Mouse (Mus musculus) forebrain, embryonic 16.5 days (tissue): Measurements from ENCODE around the gene Cbx4. TPM values are rescaled to one million over a fixed set of nuclear protein-coding genes. Genes with fewer than 3 reads are reported as not detected.
A peak's percentile ranks its signal among the peaks of the same experiment; 100 is the strongest.

ENCODE experiments used
- ATAC-seq: fragments of 200-750 bp; cut with Nextera tagmentation; 2 replicates; pipeline ENCODE4 v1.8.0; 2017; ENCODE audit warnings: mild to moderate bottlenecking, moderate library complexity
- H3K27ac ChIP-seq: fragments of 300-500 bp; sonication (generic); 2 replicates; pipeline ENCODE4 v1.5.1; 2014; ENCODE audit warnings: low read length, control low read depth
- H3K27me3 ChIP-seq: fragments of 300-500 bp; sonication (generic); replicated peaks from 2 replicates; pipeline ENCODE4 v1.6.1; 2014; ENCODE audit warnings: low read length; ENCODE audit not compliant: control insufficient read depth, insufficient read depth
- H3K36me3 ChIP-seq: fragments of 300-500 bp; sonication (generic); 2 replicates; pipeline ENCODE4 v1.6.1; 2014; ENCODE audit not compliant: control insufficient read depth, insufficient read depth
- H3K4me1 ChIP-seq: fragments of 300-500 bp; sonication (generic); replicated peaks from 2 replicates; pipeline ENCODE4 v1.6.1; 2014; ENCODE audit warnings: low read length; ENCODE audit not compliant: control insufficient read depth, insufficient read depth
- H3K4me2 ChIP-seq: fragments of 300-500 bp; sonication (generic); 2 replicates; pipeline ENCODE4 v1.6.1; 2014; ENCODE audit warnings: mild to moderate bottlenecking, low read length, control low read depth
- H3K4me3 ChIP-seq: fragments of 300-500 bp; sonication (generic); replicated peaks from 2 replicates; pipeline ENCODE4 v1.5.1; 2014; ENCODE audit warnings: mild to moderate bottlenecking, low read length, control low read depth
- H3K9ac ChIP-seq: fragments of 300-500 bp; sonication (generic); replicated peaks from 2 replicates; pipeline ENCODE4 v1.6.1; 2014; ENCODE audit warnings: low read depth, low read length, control low read depth
- H3K9me3 ChIP-seq: fragments of 300-500 bp; sonication (generic); 2 replicates; pipeline ENCODE4 v1.6.1; 2016; ENCODE audit warnings: low read length; ENCODE audit not compliant: control insufficient read depth
- WGBS: fragments of 180-500 bp; shearing (Covaris S2); extraction: QIAGEN DNeasy Blood & Tissue Kit; methylation state at CpG from one replicate; pipeline ENCODE4 v1.1.7; 2014; 5-methylcytosine and 5-hydroxymethylcytosine counted together
- polyA plus RNA-seq: library from polyadenylated mRNA; unstranded; fragments of >200 nt; fragmentation: Nextera tagmentation; extraction: Ambion mirVana; gene quantifications from 2 replicates; pipeline ENCODE4 v1.2.1, GENCODE M21; 2015

Cbx4 gene
- polyA plus RNA-seq, 1 experiment from 2014 or later, result 18.5 TPM

DNA sequence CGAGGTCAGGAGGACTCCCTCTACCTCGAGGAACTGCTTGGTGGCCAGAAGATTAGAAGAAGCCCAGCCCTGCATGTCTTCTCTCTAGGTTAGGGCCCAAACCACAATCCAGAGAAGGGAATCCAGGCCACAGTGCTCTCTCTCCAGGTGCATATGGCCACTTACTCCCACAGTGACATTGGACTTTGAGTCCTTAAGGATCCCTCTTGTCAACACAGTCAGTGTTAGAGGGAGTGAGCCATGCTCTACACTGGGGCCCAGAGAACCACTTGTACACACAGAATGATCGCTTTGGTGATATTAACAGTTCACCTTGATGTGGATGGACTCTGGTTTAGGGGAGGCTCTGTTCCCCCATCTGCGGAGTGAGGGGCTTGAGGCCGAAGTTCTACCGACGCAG, 13.8 kb downstream of the Cbx4 start:
- H3K27me3 ChIP-seq, result no peaks in the 10 kb centered on the region
- ATAC-seq, result no peak
- H3K36me3 ChIP-seq, result no peaks in the 10 kb centered on the region
- no peak overlapping the region for H3K4me3 ChIP-seq
- H3K9ac ChIP-seq, result no peak overlapping the region
- H3K27ac ChIP-seq, result no peak overlapping the region
- H3K4me2 ChIP-seq, result no peak overlapping the region
- 83% methylated on average over 7 of the region's 7 CpGs for WGBS
- 0 out of 2 replicates have a peak, but pooled peaks cover 2% of the 10 kb centered on the region for H3K9me3 ChIP-seq
- no peaks in the 10 kb centered on the region for H3K4me1 ChIP-seq

GRCm38 (mm10) chr11:119066841-119067240, 19.2 kb downstream of the Cbx4 start:
- ATAC-seq, result no peak
- Histone ChIP-seq H3K27me3 (no peaks in the 10 kb centered on the region; the same call in 1 of the 2 replicates), H3K4me3 (no peak overlapping the region), H3K4me2 (no peak overlapping the region), H3K4me1 (no peaks in the 10 kb centered on the region), H3K27ac (no peak overlapping the region), H3K9ac (no peak overlapping the region), H3K9me3 (no peaks in the 10 kb centered on the region), H3K36me3 (no peaks in the 10 kb centered on the region)
- WGBS, result 75% methylated on average over 8 of the region's 8 CpGs

- H3K27me3 ChIP-seq, result peaks cover 34% of the 10 kb centered on the region
- peaks cover 37% of the 10 kb centered on the region for H3K4me1 ChIP-seq
- no peaks in the 10 kb centered on the region for H3K9me3 ChIP-seq
- ATAC-seq, result no peak
- no peaks in the 10 kb centered on the region for H3K36me3 ChIP-seq
- no peak overlapping the region for H3K27ac ChIP-seq
- no peak overlapping the region for H3K4me2 ChIP-seq
- WGBS, result 13% methylated on average over 3 of the region's 3 CpGs
- H3K9ac ChIP-seq, result no peak overlapping the region
- no peak overlapping the region for H3K4me3 ChIP-seq
Observed at GRCm38 (mm10) chr11:119059256-119059655, 26.8 kb downstream of the Cbx4 start.

DNA sequence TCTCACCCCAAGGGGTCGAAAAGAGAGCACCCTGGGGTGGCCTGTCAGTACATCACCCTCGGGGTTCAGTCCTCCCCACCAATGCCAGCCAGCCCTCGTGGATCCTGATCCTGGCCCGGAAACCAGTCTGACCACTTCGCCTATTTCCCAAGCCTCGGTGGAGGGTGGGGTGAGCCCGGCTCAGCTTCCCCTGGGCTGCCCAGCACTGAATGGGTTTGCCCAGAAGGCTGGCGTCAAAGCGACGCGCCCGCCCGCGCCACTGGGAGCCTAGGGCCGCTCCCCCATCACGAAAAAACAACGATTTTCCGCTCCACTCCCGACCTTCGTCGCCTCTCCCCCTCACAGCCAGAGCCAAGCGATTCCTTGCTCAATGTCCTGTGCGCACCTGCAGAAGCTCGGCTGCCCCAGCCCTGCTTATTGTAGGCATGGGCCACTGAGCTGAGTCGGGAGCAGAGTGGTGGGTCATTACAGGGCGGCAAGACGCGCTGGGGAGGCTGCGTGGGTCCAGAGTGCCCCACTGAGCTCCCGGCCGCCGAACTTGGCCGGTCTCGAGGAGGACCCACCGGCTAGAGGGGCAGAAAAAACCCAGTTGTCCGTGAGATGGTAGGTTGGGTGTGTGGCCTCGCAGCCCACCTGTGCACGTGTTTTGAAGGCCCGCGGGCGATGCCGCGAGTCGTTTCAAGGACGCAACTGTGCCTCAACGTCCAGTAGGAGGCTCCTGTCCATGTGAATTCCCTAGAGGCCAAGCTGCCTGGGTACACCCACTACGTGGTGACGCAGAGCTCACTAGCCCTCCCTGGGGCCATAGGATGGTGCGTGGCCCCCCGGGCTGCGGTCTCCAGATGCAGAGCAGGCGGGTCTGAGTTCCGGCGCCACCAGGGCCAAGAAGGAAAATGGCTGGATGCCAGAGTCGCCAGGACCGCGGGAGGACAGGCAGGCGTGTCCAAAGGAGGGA, 27.7 kb downstream of the Cbx4 start:
- H3K4me3 ChIP-seq, result peak overlapping the region; percentile 1; the same call in 1 of the 2 replicates
- no peaks in the 10 kb centered on the region for H3K9me3 ChIP-seq
- WGBS, result 3% methylated on average over 58 of the region's 58 CpGs
- peaks cover 34% of the 10 kb centered on the region for H3K27me3 ChIP-seq
- ATAC-seq, result no peak
- H3K9ac ChIP-seq, result peak overlapping the region; percentile 6; the same call in 1 of the 2 replicates
- peaks cover 42% of the 10 kb centered on the region for H3K4me1 ChIP-seq
- H3K4me2 ChIP-seq, result peak overlapping the region; percentile 21
- H3K27ac ChIP-seq, result no peak overlapping the region
- no peaks in the 10 kb centered on the region for H3K36me3 ChIP-seq

DNA sequence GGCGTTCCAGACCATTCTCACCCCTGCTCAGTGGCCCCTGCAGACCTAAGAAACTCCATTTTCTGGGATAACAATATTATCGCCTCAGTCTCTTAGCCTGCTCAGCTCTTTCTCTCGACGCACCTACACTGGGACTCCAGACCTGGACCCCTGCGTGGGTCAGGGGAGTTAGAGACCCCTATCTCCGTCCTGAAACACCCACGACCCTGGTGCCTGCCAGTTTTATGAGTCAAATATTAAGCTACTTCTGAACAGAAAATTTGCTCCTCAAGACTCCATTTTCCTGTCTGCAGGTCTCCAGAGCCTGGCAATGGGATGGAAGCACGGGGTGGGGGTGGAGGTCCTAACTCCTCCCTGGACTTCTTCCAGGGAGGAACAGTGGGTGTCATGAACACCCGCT, 28.7 kb downstream of the Cbx4 start:
- no peaks in the 10 kb centered on the region for H3K9me3 ChIP-seq
- H3K4me2 ChIP-seq, result peak overlapping the region; percentile 96
- no peak overlapping the region for H3K27ac ChIP-seq
- no peaks in the 10 kb centered on the region for H3K36me3 ChIP-seq
- H3K9ac ChIP-seq, result peak overlapping the region; percentile 92
- 5% methylated on average over 9 of the region's 9 CpGs for WGBS
- peak overlapping the region; percentile 53 for H3K4me3 ChIP-seq
- no peak for ATAC-seq
- peaks cover 49% of the 10 kb centered on the region for H3K4me1 ChIP-seq
- H3K27me3 ChIP-seq, result peaks cover 36% of the 10 kb centered on the region

DNA sequence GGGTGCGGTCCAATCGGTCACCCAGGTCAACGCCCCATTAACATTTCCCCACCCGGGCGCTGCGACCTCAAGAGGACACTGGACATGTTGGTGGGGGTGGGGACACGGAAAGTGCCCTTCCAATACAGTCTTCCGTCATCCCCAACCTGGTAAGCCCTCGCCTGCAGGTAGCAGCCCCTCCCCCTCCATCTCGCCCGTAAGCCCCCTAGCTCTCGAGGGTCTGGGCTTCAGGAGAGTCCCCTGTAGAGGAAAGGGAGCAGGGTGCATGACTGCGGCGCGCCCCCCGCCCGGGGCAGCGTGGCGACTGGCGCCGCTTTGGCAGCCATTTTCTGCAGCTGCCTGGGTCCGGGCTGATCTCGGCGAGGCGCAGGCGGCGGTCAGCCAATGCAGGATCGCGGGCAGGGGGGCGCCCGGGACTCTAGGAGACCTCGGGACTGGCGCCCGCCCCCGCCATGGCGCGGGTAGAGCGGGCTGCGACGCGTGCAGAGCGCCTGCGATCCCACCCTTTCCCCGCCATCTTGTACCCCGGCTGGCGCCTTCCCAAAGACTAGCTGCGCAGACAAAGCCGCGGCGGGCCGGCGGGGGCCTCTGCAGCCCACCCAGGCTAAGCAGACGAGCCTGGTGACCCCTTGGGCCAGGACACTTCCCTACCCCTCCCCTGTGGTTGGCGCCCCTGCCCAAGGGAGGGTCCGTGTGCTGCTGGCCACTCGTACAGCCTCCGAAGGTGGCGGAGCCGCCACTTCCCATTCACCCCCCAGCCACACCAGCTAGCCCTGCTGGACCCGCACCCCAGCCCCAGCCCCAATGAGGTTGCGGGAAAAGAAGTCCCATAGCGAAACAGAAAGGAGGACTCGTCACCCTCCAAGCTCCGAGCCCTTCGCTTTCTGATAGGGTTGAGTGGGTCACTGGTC, 29.5 kb downstream of the Cbx4 start:
- 0 out of 2 replicates have a peak, but pooled peaks have one; percentile 1 for ATAC-seq
- Histone ChIP-seq H3K36me3 (no peaks in the 10 kb centered on the region), H3K9me3 (no peaks in the 10 kb centered on the region), H3K9ac (peak overlapping the region; percentile 92), H3K4me2 (peak overlapping the region; percentile 96), H3K27me3 (peaks cover 40% of the 10 kb centered on the region), H3K4me1 (peaks cover 52% of the 10 kb centered on the region), H3K27ac (peak overlapping the region; percentile 79), H3K4me3 (peak overlapping the region; percentile 53)
- 1% methylated on average over 65 of the region's 65 CpGs for WGBS

- Histone ChIP-seq H3K9ac (peak overlapping the region; percentile 92; the same call in 1 of the 2 replicates), H3K27me3 (peaks cover 46% of the 10 kb centered on the region), H3K36me3 (no peaks in the 10 kb centered on the region), H3K27ac (no peak overlapping the region), H3K9me3 (no peaks in the 10 kb centered on the region), H3K4me3 (peak overlapping the region; percentile 53), H3K4me1 (peaks cover 52% of the 10 kb centered on the region), H3K4me2 (peak overlapping the region; percentile 96)
- ATAC-seq, result no peak
- WGBS, result 1% methylated on average over 32 of the region's 32 CpGs
Observed at GRCm38 (mm10) chr11:119055571-119056131, 30.4 kb downstream of the Cbx4 start.

DNA sequence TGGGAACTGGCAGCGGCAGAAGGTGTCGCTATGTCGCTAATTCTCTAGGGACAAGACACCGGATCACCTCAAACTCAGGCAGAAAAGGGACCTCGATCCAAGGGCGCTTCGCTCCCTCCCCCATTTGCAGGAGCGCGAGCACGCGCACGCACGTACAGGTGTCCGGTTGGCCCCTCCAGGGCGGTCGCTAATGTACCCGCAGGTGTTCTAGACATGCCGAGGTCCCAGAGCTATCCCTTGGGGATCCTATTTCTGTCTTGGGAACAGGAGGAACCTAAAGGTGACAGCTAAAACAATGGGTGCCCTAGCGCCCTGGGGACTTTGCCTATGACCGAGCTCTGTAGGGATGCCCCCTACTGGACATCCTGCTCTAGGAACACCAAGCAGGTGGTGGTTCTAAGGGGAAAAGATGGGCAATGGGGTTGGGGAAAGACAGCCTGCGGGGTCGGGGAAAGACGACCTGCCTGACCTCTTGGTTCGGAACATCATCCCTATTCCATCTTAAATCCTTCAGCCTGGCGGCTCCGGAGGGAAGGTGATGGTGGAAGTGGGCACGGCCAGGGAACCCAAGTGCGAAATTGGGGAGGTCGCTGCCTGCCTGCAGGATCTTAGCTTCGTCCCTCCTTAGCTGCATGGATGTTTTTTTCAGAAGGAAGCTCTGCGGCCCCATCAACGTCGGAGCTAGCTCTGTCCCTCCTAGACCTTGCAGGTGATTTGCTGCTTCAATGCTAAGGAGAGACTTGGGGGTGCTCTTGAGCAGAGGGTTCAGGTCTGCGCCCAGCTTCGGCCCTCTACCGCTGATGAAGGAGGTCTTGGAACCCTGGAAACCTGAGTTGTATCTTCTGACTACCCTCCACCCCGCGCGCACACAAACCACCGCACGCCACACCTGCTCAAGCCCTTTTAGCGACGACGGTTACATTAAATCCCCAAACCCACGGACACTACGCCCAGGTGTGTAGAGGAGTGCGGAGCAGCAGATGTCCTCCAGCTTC, 31.4 kb downstream of the Cbx4 start:
- peak overlapping the region; percentile 96 for H3K4me2 ChIP-seq
- peak overlapping the region; percentile 92 for H3K9ac ChIP-seq
- H3K4me1 ChIP-seq, result peaks cover 52% of the 10 kb centered on the region
- H3K9me3 ChIP-seq, result no peaks in the 10 kb centered on the region
- no peaks in the 10 kb centered on the region for H3K36me3 ChIP-seq
- peak overlapping the region; percentile 44 for H3K4me3 ChIP-seq
- no peak for ATAC-seq
- peak overlapping the region; percentile 89 for H3K27ac ChIP-seq
- peaks cover 46% of the 10 kb centered on the region for H3K27me3 ChIP-seq
- WGBS, result 2% methylated on average over 47 of the region's 47 CpGs
